Mouse (Mus musculus): ENCODE measurements around the gene Cped1.

GRCm38 (mm10) chr6:22186967-22187366 is 201.3 kb downstream of the Cped1 start:
- no peak for TF ChIP-seq EP300 (optimal IDR thresholded peaks at IDR 0.05)
- TF ChIP-seq CTCF (IDR thresholded peaks at IDR 0.05; ENCODE audit: low read depth), result no peak
